Mouse (Mus musculus) kidney, adult 2 months (tissue): ENCODE results near the gene Ube2c.

Source experiments
- CTCF ChIP-seq: fragments of 200-500 bp; conservative IDR thresholded peaks from 2 replicates; pipeline ENCODE4 v1.5.1; 2011; ENCODE audit warnings: low read depth, mild to moderate bottlenecking, control low read depth, low read length, moderate library complexity, mixed read lengths; ENCODE audit not compliant: insufficient read depth, insufficient read length
- POLR2A ChIP-seq: fragments of 200-500 bp; IDR thresholded peaks from one replicate; pipeline ENCODE4 v1.6.1; 2011; ENCODE audit warnings: low read depth, low read length, control low read depth

DNA sequence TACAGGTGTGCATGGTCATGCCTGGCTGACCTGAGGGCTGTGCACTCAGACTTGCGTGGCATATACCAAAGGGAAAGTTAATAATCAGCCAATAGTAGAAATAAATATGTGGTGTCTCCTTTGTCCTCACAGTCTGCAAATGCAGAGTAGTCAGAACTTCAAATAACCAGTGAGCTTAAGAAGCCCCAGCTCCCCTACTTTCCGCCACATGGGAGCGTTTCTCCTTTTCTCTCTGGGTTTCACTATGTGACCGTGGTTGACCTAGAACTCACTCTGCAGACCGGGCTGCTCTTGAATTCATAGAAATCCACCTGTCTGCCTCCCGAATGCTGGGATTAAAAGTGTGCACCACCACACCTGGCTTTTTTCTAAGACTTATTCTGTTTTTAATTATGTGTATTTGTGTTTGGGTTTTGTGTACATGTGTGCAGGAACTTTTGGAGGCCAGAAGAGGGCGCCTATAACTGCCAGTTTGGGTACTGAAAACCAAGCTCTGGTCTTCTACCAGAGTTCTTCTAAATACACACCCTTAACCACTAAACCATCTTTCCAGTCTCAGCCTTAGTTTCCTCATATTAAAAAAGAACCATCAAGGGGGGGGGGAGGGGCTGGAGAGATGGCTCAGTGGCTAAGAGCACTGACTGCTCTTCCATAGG is 14.4 kb downstream of the Ube2c start:
- TF ChIP-seq CTCF (no peak; the same call in 1 of the 2 replicates), POLR2A (no peak)
